ENCODE assay signal across 9 mouse cellular contexts in genomic region chr6:52217895-52218642, GRCm38 (mm10). TPM values are rescaled to one million over a fixed set of nuclear protein-coding genes. Genes with fewer than 3 reads are reported as not detected.
A peak's percentile ranks its signal among the peaks of the same experiment; 100 is the strongest.
DNase-seq lines count a peak whose midpoint lies in the region; ATAC-seq and TF ChIP-seq lines count a peak whose summit lies in the region.
"Had no signal": no experiment of that assay in that cellular context is flagged by ENCODE, and none has a peak within 500 bp of the region (broad histone marks: within the 10 kb centered on the region; RNA-seq: fewer than 3 reads in every experiment).

No protein-coding gene starts in this region.

- no peak for TF ChIP-seq POLR2A in kidney, adult 2 months (IDR thresholded peaks at IDR 0.05; ENCODE audit: low read depth, low read length)

- no peak overlapping the region for H3K27ac ChIP-seq in lung, embryonic 16.5 days (ENCODE audit: low read length)
- H3K27ac ChIP-seq in embryonic facial prominence, embryonic 10.5 days (replicated peaks), result no peak overlapping the region
- peak overlapping the region; percentile 98 for H3K27ac ChIP-seq in kidney, adult 2 months (ENCODE audit: insufficient read depth, low read depth, low read length)
- peak overlapping the region; percentile 100 for H3K27ac ChIP-seq in neural tube, embryonic 13.5 days (replicated peaks)

- TF ChIP-seq CTCF in kidney, adult 2 months (conservative IDR thresholded peaks at IDR 0.05; ENCODE audit: insufficient read depth, insufficient read length, low read depth, low read length), result no peak

- ATAC-seq in lung, embryonic 16.5 days (ENCODE audit: low read depth), result no peak; the same call in 1 of the 2 replicates
- ATAC-seq in neural tube, embryonic 13.5 days (ENCODE audit: low read depth), result no peak

- H3K36me3 ChIP-seq in lung, embryonic 16.5 days (ENCODE audit: control insufficient read depth, insufficient read depth, low read length), result no peaks in the 10 kb centered on the region
- H3K36me3 ChIP-seq in embryonic facial prominence, embryonic 10.5 days (replicated peaks), result no peaks in the 10 kb centered on the region
- no peaks in the 10 kb centered on the region for H3K36me3 ChIP-seq in kidney, adult 2 months (ENCODE audit: control insufficient read depth, insufficient read depth, low read length)
- H3K36me3 ChIP-seq in neural tube, embryonic 13.5 days, result no peaks in the 10 kb centered on the region

- peak overlapping the region; percentile 54 for H3K4me3 ChIP-seq in lung, embryonic 16.5 days (ENCODE audit: low read length)
- H3K4me3 ChIP-seq in embryonic facial prominence, embryonic 10.5 days, result peak overlapping the region; percentile 43
- H3K4me3 ChIP-seq in kidney, adult 2 months (ENCODE audit: insufficient read depth, low read depth, low read length), result peak overlapping the region; percentile 85
- H3K4me3 ChIP-seq in neural tube, embryonic 13.5 days, result peak overlapping the region; percentile 96
- H3K4me3 ChIP-seq: erythroblast, embryonic 14.5 days had no signal

- peak overlapping the region; percentile 51 for H3K9ac ChIP-seq in lung, embryonic 16.5 days (ENCODE audit: low read length)
- peak overlapping the region; percentile 100 for H3K9ac ChIP-seq in neural tube, embryonic 13.5 days

- peaks cover 93% of the 10 kb centered on the region for H3K27me3 ChIP-seq in lung, embryonic 16.5 days (ENCODE audit: control insufficient read depth, insufficient read depth, low read depth, low read length)
- H3K27me3 ChIP-seq in embryonic facial prominence, embryonic 10.5 days (replicated peaks; ENCODE audit: low read depth, poor library complexity, severe bottlenecking), result peaks cover 100% of the 10 kb centered on the region
- H3K27me3 ChIP-seq in kidney, adult 2 months (replicated peaks; ENCODE audit: control insufficient read depth, insufficient read depth, low read length), result no peaks in the 10 kb centered on the region
- H3K27me3 ChIP-seq in neural tube, embryonic 13.5 days, result no peaks in the 10 kb centered on the region

- whole genome bisulfite sequencing in lung, embryonic 16.5 days, result 11% methylated on average over 23 of the region's 23 CpGs
- 4% methylated on average over 23 of the region's 23 CpGs for WGBS in embryonic facial prominence, embryonic 10.5 days
- 20% methylated on average over 23 of the region's 23 CpGs for WGBS in kidney, adult 2 months
- 2% methylated on average over 23 of the region's 23 CpGs for WGBS in neural tube, embryonic 13.5 days

- H3K4me1 ChIP-seq in lung, embryonic 16.5 days (replicated peaks; ENCODE audit: control insufficient read depth, insufficient read depth, low read length), result peaks cover 12% of the 10 kb centered on the region
- H3K4me1 ChIP-seq in embryonic facial prominence, embryonic 10.5 days, result peaks cover 23% of the 10 kb centered on the region
- 0 out of 2 replicates have a peak, but pooled peaks cover 12% of the 10 kb centered on the region for H3K4me1 ChIP-seq in kidney, adult 2 months (ENCODE audit: control insufficient read depth, insufficient read depth, low read length)
- H3K4me1 ChIP-seq in neural tube, embryonic 13.5 days (replicated peaks), result peaks cover 74% of the 10 kb centered on the region

- DNase-seq in lung, postnatal 10 days, result no peak
- no peak for DNase-seq in embryonic facial prominence, embryonic 10.5 days (ENCODE audit: low spot score)
- DNase-seq in kidney, adult 2 months, result peak; percentile 59
- no peak for DNase-seq in thymus, postnatal 25 days
- DNase-seq in gastrocnemius, postnatal 10 days, result no peak
- DNase-seq in adrenal gland, adult 2 months, result no peak

- peak overlapping the region; percentile 62 for H3K4me2 ChIP-seq in lung, embryonic 16.5 days (ENCODE audit: low read depth, low read length)
- peak overlapping the region; percentile 97 for H3K4me2 ChIP-seq in neural tube, embryonic 13.5 days

- no peaks in the 10 kb centered on the region for H3K9me3 ChIP-seq in lung, embryonic 16.5 days (ENCODE audit: control insufficient read depth, low read length)
- no peaks in the 10 kb centered on the region for H3K9me3 ChIP-seq in embryonic facial prominence, embryonic 10.5 days
- no peaks in the 10 kb centered on the region for H3K9me3 ChIP-seq in neural tube, embryonic 13.5 days

RNA-seq across cellular contexts. Expression of gene Hoxa7, which starts 3.6 kb away (rescaled TPM):
- polyA plus RNA-seq in lung, embryonic 16.5 days (2015; fragmentation: Nextera tagmentation; extraction: Ambion mirVana), result 5.8 and 6.9 TPM in 2 replicates
- polyA plus RNA-seq in embryonic facial prominence, embryonic 10.5 days (2016; fragmentation: Nextera tagmentation; extraction: Ambion mirVana), result 0.15 TPM in 1 of 2 replicates, not detected in the other
- 44.1 and 45.9 TPM in 2 replicates for polyA plus RNA-seq in kidney, adult 2 months (2012; rRNA removed)
- 117 and 125 TPM in 2 replicates for polyA plus RNA-seq in neural tube, embryonic 13.5 days (2015; fragmentation: Nextera tagmentation; extraction: Ambion mirVana)
- 1 to 10 TPM; 9.4 to 9.7 TPM for total RNA-seq in gastrocnemius, postnatal 10 days (2021)
- 10 to 100 TPM; 15.3 to 30.3 TPM for total RNA-seq in adrenal gland, adult 2 months (2021)
- polyA plus RNA-seq in adrenal gland, adult 2 months (2012; rRNA removed), result 21.3 and 26.8 TPM in 2 replicates

RNA-seq across cellular contexts. Expression of gene Gm28308, which starts 4.9 kb away (rescaled TPM):
- not detected in 2 replicates for polyA plus RNA-seq in lung, embryonic 16.5 days (2015; fragmentation: Nextera tagmentation; extraction: Ambion mirVana)
- polyA plus RNA-seq in embryonic facial prominence, embryonic 10.5 days (2016; fragmentation: Nextera tagmentation; extraction: Ambion mirVana), result not detected in 2 replicates
- polyA plus RNA-seq in kidney, adult 2 months (2012; rRNA removed), result 0.78 and 2.9 TPM in 2 replicates
- polyA plus RNA-seq in neural tube, embryonic 13.5 days (2015; fragmentation: Nextera tagmentation; extraction: Ambion mirVana), result not detected in 2 replicates
- not detected for total RNA-seq in gastrocnemius, postnatal 10 days (2021)
- 1 to 10 TPM in 1 of 2 experiments, not detected in 1; 1.0 TPM for total RNA-seq in adrenal gland, adult 2 months (2021)
- 1.9 and 2.5 TPM in 2 replicates for polyA plus RNA-seq in adrenal gland, adult 2 months (2012; rRNA removed)
- polyA plus RNA-seq: erythroblast, embryonic 14.5 days had no signal

RNA-seq across cellular contexts. Expression of gene Hoxa3, which starts 4.9 kb away (rescaled TPM):
- polyA plus RNA-seq in lung, embryonic 16.5 days (2015; fragmentation: Nextera tagmentation; extraction: Ambion mirVana), result 6.6 and 7.6 TPM in 2 replicates
- 0.66 and 2.2 TPM in 2 replicates for polyA plus RNA-seq in embryonic facial prominence, embryonic 10.5 days (2016; fragmentation: Nextera tagmentation; extraction: Ambion mirVana)
- polyA plus RNA-seq in kidney, adult 2 months (2012; rRNA removed), result 7.4 and 7.6 TPM in 2 replicates
- polyA plus RNA-seq in neural tube, embryonic 13.5 days (2015; fragmentation: Nextera tagmentation; extraction: Ambion mirVana), result 13.9 and 16.4 TPM in 2 replicates
- total RNA-seq in gastrocnemius, postnatal 10 days (2021), result 1 to 10 TPM; 2.0 to 5.0 TPM
- 1 to 10 TPM; 2.7 to 5.4 TPM for total RNA-seq in adrenal gland, adult 2 months (2021)
- 6.8 and 8.1 TPM in 2 replicates for polyA plus RNA-seq in adrenal gland, adult 2 months (2012; rRNA removed)
- polyA plus RNA-seq: erythroblast, embryonic 14.5 days had no signal

RNA-seq across cellular contexts. Expression of gene Hoxa6, which starts 9.5 kb away (rescaled TPM):
- 2.0 and 2.2 TPM in 2 replicates for polyA plus RNA-seq in lung, embryonic 16.5 days (2015; fragmentation: Nextera tagmentation; extraction: Ambion mirVana)
- not detected in 2 replicates for polyA plus RNA-seq in embryonic facial prominence, embryonic 10.5 days (2016; fragmentation: Nextera tagmentation; extraction: Ambion mirVana)
- 2.4 and 3.4 TPM in 2 replicates for polyA plus RNA-seq in kidney, adult 2 months (2012; rRNA removed)
- 20.3 and 25.8 TPM in 2 replicates for polyA plus RNA-seq in neural tube, embryonic 13.5 days (2015; fragmentation: Nextera tagmentation; extraction: Ambion mirVana)
- 1 to 10 TPM; 1.6 to 2.2 TPM for total RNA-seq in gastrocnemius, postnatal 10 days (2021)
- 1 to 10 TPM; 1.9 to 4.5 TPM for total RNA-seq in adrenal gland, adult 2 months (2021)
- 3.6 and 3.8 TPM in 2 replicates for polyA plus RNA-seq in adrenal gland, adult 2 months (2012; rRNA removed)
- polyA plus RNA-seq: erythroblast, embryonic 14.5 days had no signal

RNA-seq across cellular contexts. Expression of gene Hoxa9, which starts 12.8 kb away (rescaled TPM):
- polyA plus RNA-seq in lung, embryonic 16.5 days (2015; fragmentation: Nextera tagmentation; extraction: Ambion mirVana), result 0.06 and 0.41 TPM in 2 replicates
- polyA plus RNA-seq in embryonic facial prominence, embryonic 10.5 days (2016; fragmentation: Nextera tagmentation; extraction: Ambion mirVana), result not detected in 2 replicates
- 36.0 and 63.1 TPM in 2 replicates for polyA plus RNA-seq in kidney, adult 2 months (2012; rRNA removed)
- 125 and 130 TPM in 2 replicates for polyA plus RNA-seq in neural tube, embryonic 13.5 days (2015; fragmentation: Nextera tagmentation; extraction: Ambion mirVana)
- 10 to 100 TPM in 1 of 2 experiments, 1 to 10 TPM in 1; 7.8 to 11.2 TPM for total RNA-seq in gastrocnemius, postnatal 10 days (2021)
- total RNA-seq in adrenal gland, adult 2 months (2021), result 1 to 10 TPM in 1 of 2 experiments, under 1 TPM in 1; 0.75 to 1.6 TPM
- polyA plus RNA-seq in adrenal gland, adult 2 months (2012; rRNA removed), result 1.7 and 3.8 TPM in 2 replicates
- polyA plus RNA-seq: erythroblast, embryonic 14.5 days had no signal

Comparison
In these comparisons a context has a peak if more than half of its experiments do, and no peak if none do; other contexts are left out.
1. H3K27ac ChIP-seq: peak in kidney, adult 2 months (single experiment) and neural tube, embryonic 13.5 days (single experiment); none in lung, embryonic 16.5 days (single experiment) and embryonic facial prominence, embryonic 10.5 days (single experiment).
2. H3K4me3 ChIP-seq: peak in every context shown above with its lines; median percentile 96 in neural tube, embryonic 13.5 days; 85 in kidney, adult 2 months; 54 in lung, embryonic 16.5 days; 43 in embryonic facial prominence, embryonic 10.5 days.